Mouse (Mus musculus) embryonic facial prominence, embryonic 11.5 days (tissue): ENCODE measurements around the gene Dis3l2. TPM values are rescaled to one million over a fixed set of nuclear protein-coding genes. Genes with fewer than 3 reads are reported as not detected.
A peak's percentile ranks its signal among the peaks of the same experiment; 100 is the strongest.

Experiments used
- ATAC-seq: fragments of 200-750 bp; cut with Nextera tagmentation; replicated peaks from 2 replicates; pipeline ENCODE4 v1.8.0; 2017; ENCODE audit warnings: low read depth; ENCODE audit not compliant: insufficient number of reproducible peaks, low FRiP score, low TSS enrichment
- DNase-seq: peaks from one replicate; pipeline ENCODE4 v3.0.0-alpha.2; 2015; ENCODE audit warnings: low spot score
- H3K27ac ChIP-seq: fragments of 300-500 bp; sonication (generic); replicated peaks from 2 replicates; pipeline ENCODE4 v1.5.1; 2014; ENCODE audit warnings: mild to moderate bottlenecking, low read depth, low read length, control low read depth
- H3K27me3 ChIP-seq: fragments of 300-500 bp; sonication (generic); 2 replicates; pipeline ENCODE4 v1.6.1; 2014; ENCODE audit warnings: mild to moderate bottlenecking, low read length, moderate library complexity, mixed read lengths; ENCODE audit not compliant: control insufficient read depth, insufficient read depth
- H3K36me3 ChIP-seq: fragments of 300-500 bp; sonication (generic); replicated peaks from 2 replicates; pipeline ENCODE4 v1.6.1; 2014; ENCODE audit warnings: low read depth, mild to moderate bottlenecking, low read length, moderate library complexity, mixed read lengths; ENCODE audit not compliant: control insufficient read depth, insufficient read depth
- H3K4me1 ChIP-seq: fragments of 300-500 bp; sonication (generic); 2 replicates; pipeline ENCODE4 v1.6.1; 2014; ENCODE audit warnings: low read length, mixed read lengths; ENCODE audit not compliant: control insufficient read depth, insufficient read depth
- H3K4me2 ChIP-seq: fragments of 300-500 bp; sonication (generic); 2 replicates; pipeline ENCODE4 v1.6.1; 2014; ENCODE audit warnings: low read depth, mild to moderate bottlenecking, control low read depth, low read length, moderate library complexity
- H3K4me3 ChIP-seq: fragments of 300-500 bp; sonication (generic); 2 replicates; pipeline ENCODE4 v1.5.1; 2014; ENCODE audit warnings: low read depth, low read length, control low read depth
- H3K9ac ChIP-seq: fragments of 300-500 bp; sonication (generic); replicated peaks from 2 replicates; pipeline ENCODE4 v1.6.1; 2014; ENCODE audit warnings: mild to moderate bottlenecking, control low read depth, low read length
- H3K9me3 ChIP-seq: fragments of 300-500 bp; sonication (generic); replicated peaks from 2 replicates; pipeline ENCODE4 v1.6.1; 2016; ENCODE audit warnings: mild to moderate bottlenecking, low read length, inconsistent platforms, mixed read lengths; ENCODE audit not compliant: control insufficient read depth
- WGBS: fragments of 180-500 bp; shearing (Covaris S2); extraction: QIAGEN DNeasy Blood & Tissue Kit; methylation state at CpG from one replicate; pipeline ENCODE4 v1.1.7; 2014; 5-methylcytosine and 5-hydroxymethylcytosine counted together
- polyA plus RNA-seq: library from polyadenylated mRNA; unstranded; fragments of >200 nt; fragmentation: Nextera tagmentation; extraction: Ambion mirVana; gene quantifications from 2 replicates; pipeline ENCODE4 v1.2.1, GENCODE M21; 2014

Dis3l2 gene
- 33.3 TPM in 2 replicates for polyA plus RNA-seq

- 2% methylated on average over 51 of the region's 54 CpGs for WGBS
- Histone ChIP-seq H3K36me3 (no peaks in the 10 kb centered on the region), H3K9me3 (no peaks in the 10 kb centered on the region), H3K9ac (peak within 1 kb of the TSS; percentile 98), H3K27me3 (no peaks in the 10 kb centered on the region), H3K27ac (peak within 1 kb of the TSS; percentile 75), H3K4me3 (peak within 1 kb of the TSS; percentile 81), H3K4me2 (peak within 1 kb of the TSS; percentile 50), H3K4me1 (no peaks in the 10 kb centered on the region)
- DNase-seq (peak; percentile 94), ATAC-seq (peak; percentile 94)
These were observed at the start of gene Dis3l2 for GRCm38 (mm10) chr1:86703300-86703964. TSS of gene Dis3l2 (plus strand) at chr1:86703808.

GRCm38 (mm10) chr1:86657071-86657470 is 46.5 kb upstream of the Dis3l2 start:
- DNase-seq (no peak), ATAC-seq (no peak)
- H3K36me3 ChIP-seq, result no peaks in the 10 kb centered on the region
- H3K27ac ChIP-seq, result no peak overlapping the region
- no peaks in the 10 kb centered on the region for H3K4me1 ChIP-seq
- H3K4me3 ChIP-seq, result no peak overlapping the region
- H3K9me3 ChIP-seq, result no peaks in the 10 kb centered on the region
- H3K9ac ChIP-seq, result no peak overlapping the region
- H3K4me2 ChIP-seq, result no peak overlapping the region
- no peaks in the 10 kb centered on the region for H3K27me3 ChIP-seq
- 85% methylated on average over 5 of the region's 5 CpGs for WGBS

- Histone ChIP-seq H3K4me1 (no peaks in the 10 kb centered on the region; the same call in 1 of the 2 replicates), H3K4me2 (no peak overlapping the region), H3K36me3 (no peaks in the 10 kb centered on the region), H3K4me3 (no peak overlapping the region), H3K27me3 (peaks cover 7% of the 10 kb centered on the region), H3K9ac (no peak overlapping the region), H3K9me3 (no peaks in the 10 kb centered on the region), H3K27ac (no peak overlapping the region)
- 73% methylated on average over 2 of the region's 2 CpGs for WGBS
- DNase-seq, result no peak
- ATAC-seq, result no peak
These were observed 38.5 kb upstream of the Dis3l2 start for GRCm38 (mm10) chr1:86665091-86665490.

- H3K9ac ChIP-seq, result peak overlapping the region; percentile 43; the same call in 1 of the 2 replicates
- no peak overlapping the region for H3K27ac ChIP-seq
- no peaks in the 10 kb centered on the region; the same call in 1 of the 2 replicates for H3K4me1 ChIP-seq
- H3K9me3 ChIP-seq, result no peaks in the 10 kb centered on the region
- H3K4me3 ChIP-seq, result peak overlapping the region; percentile 50
- no peaks in the 10 kb centered on the region for H3K36me3 ChIP-seq
- ATAC-seq (peak; percentile 56; the same call in 1 of the 2 replicates), DNase-seq (peak; percentile 83)
- 1% methylated on average over 44 of the region's 44 CpGs for whole genome bisulfite sequencing
- H3K27me3 ChIP-seq, result peaks cover 17% of the 10 kb centered on the region
- peak overlapping the region; percentile 98 for H3K4me2 ChIP-seq
These were observed 33.9 kb upstream of the Dis3l2 start for GRCm38 (mm10) chr1:86669552-86670273.

GRCm38 (mm10) chr1:86670279-86671038 is 33.1 kb upstream of the Dis3l2 start, which contains the start of gene Nppc:
TSS of gene Nppc (minus strand) at chr1:86670571.
- Histone ChIP-seq H3K4me2 (peak within 1 kb of the TSS; percentile 98), H3K27me3 (peaks cover 17% of the 10 kb centered on the region), H3K4me3 (peak within 1 kb of the TSS; percentile 50), H3K4me1 (no peaks in the 10 kb centered on the region; the same call in 1 of the 2 replicates), H3K9me3 (no peaks in the 10 kb centered on the region), H3K36me3 (no peaks in the 10 kb centered on the region), H3K9ac (peak within 1 kb of the TSS; percentile 43), H3K27ac (no peak within 1 kb of the TSS)
- WGBS, result 4% methylated on average over 56 of the region's 59 CpGs
- DNase-seq, result peak; percentile 84
- ATAC-seq, result peak; percentile 86

- H3K27me3 ChIP-seq, result peaks cover 15% of the 10 kb centered on the region
- WGBS, result 61% methylated on average over 9 of the region's 9 CpGs
- H3K27ac ChIP-seq, result no peak overlapping the region
- no peak for ATAC-seq
- DNase-seq, result no peak
- no peaks in the 10 kb centered on the region; the same call in 1 of the 2 replicates for H3K4me1 ChIP-seq
- no peaks in the 10 kb centered on the region for H3K9me3 ChIP-seq
- H3K36me3 ChIP-seq, result no peaks in the 10 kb centered on the region
- no peak overlapping the region for H3K9ac ChIP-seq
- no peak overlapping the region for H3K4me3 ChIP-seq
- no peak overlapping the region for H3K4me2 ChIP-seq
These were observed 29.2 kb upstream of the Dis3l2 start for GRCm38 (mm10) chr1:86674385-86674784.

- H3K36me3 ChIP-seq, result no peaks in the 10 kb centered on the region
- DNase-seq (no peak), ATAC-seq (no peak)
- H3K4me3 ChIP-seq, result no peak overlapping the region
- no peak overlapping the region; the same call in 1 of the 2 replicates for H3K27ac ChIP-seq
- H3K9ac ChIP-seq, result no peak overlapping the region
- H3K4me2 ChIP-seq, result no peak overlapping the region
- no peaks in the 10 kb centered on the region for H3K4me1 ChIP-seq
- no peaks in the 10 kb centered on the region for H3K9me3 ChIP-seq
- 83% methylated on average over 12 of the region's 12 CpGs for WGBS
- peaks cover 9% of the 10 kb centered on the region for H3K27me3 ChIP-seq
These were observed 28.5 kb upstream of the Dis3l2 start for GRCm38 (mm10) chr1:86675126-86675525.
